Mouse (Mus musculus): ENCODE measurements around the gene Smim24.

DNA sequence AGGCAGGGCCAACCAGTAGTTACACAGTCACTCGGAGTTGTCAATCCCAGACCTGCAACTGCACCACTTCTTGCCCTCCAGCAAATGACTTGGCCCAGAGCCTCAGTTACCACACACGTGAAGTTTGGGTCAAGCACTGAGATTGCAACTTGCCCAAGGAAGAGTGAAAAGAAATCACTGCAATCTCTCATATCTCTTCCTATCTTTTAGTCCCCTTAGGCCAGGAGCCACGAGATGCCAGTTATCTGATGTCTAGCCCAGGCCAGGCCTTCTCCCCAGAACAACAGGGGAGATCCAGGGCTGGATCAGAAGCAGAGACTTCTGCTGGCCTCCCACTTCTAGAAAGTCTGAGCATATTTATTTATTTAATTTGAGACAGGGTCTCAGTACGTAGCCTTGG lies 37.3 kb upstream of the Smim24 start:
- TF ChIP-seq CTCF (IDR thresholded peaks at IDR 0.05; ENCODE audit: borderline replicate concordance, control insufficient read depth, extremely low read depth, insufficient read depth, low read length, poor library complexity), result no peak
- TF ChIP-seq POLR2A (IDR thresholded peaks at IDR 0.05; ENCODE audit: control insufficient read depth, extremely low read depth, insufficient read depth, low read length, poor library complexity), result no peak

Measured in thymus, adult 2 months (tissue).